Mouse (Mus musculus): ENCODE results near the gene Tmem139. TPM values are rescaled to one million over a fixed set of nuclear protein-coding genes. Genes with fewer than 3 reads are reported as not detected.

Gene Tmem139
- not detected for polyA plus RNA-seq (2017; shearing (Covaris generic))

GRCm38 (mm10) chr6:42261524-42262170 lies at the start of gene Tmem139:
Gene Tmem139 (plus strand): TSS chr6:42261970.

DNA sequence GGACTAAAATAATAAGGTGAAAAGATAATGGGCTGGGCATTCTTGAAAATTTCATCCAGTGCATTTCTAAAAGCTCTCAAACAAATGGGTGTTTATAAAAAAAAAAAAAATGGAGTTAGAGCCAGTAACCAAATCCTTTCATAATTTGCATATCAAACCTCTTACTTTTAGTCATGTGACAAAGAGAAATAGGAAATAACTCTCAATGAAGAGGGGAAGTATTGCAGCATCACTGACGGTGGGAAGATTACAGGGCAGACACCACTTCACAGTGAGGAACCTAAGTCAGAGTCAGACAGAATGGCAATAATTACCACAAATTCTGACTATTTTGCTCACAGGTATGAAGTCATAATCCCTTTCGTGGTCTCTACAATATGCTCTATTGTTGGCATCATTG lies 46.7 kb upstream of the Tmem139 start, which contains the start of gene Tas2r144:
TSS of gene Tas2r144 (plus strand) at position 301 of the 400 bp plus-strand sequence.

DNA sequence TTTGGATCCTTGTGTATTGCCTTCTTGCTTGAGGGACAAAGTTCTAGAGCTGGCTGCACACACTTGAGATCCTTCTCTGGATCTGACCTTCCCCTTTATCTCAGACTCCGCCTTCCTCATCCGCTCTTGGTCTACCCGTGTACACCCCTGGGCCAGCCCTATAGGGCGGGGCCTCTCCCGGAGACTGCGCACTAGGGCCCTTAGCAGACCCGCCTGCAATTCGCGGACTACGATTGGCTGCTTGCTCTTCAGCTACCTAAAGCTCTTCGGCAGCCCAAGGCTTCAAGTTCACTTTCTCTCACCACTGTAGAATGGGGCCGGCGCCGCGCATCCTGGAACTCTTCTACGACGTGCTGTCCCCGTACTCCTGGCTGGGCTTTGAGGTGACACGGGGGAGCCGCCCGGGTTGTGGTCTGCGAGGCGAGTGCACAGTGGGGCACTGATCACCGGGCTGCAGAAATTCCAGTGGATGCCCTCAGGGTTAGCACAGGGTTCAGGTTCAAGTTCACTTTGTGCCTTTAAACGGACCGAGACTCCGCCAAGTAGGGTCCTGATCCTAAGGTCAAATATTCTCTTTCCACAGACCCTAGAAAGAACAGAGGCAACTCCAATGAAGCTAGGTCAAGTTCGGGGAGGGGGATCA lies 15.9 kb upstream of the Tmem139 start, which contains the start of gene Gstk1:
TSS of gene Gstk1 (plus strand) at position 225 of the 643 bp plus-strand sequence.

DNA sequence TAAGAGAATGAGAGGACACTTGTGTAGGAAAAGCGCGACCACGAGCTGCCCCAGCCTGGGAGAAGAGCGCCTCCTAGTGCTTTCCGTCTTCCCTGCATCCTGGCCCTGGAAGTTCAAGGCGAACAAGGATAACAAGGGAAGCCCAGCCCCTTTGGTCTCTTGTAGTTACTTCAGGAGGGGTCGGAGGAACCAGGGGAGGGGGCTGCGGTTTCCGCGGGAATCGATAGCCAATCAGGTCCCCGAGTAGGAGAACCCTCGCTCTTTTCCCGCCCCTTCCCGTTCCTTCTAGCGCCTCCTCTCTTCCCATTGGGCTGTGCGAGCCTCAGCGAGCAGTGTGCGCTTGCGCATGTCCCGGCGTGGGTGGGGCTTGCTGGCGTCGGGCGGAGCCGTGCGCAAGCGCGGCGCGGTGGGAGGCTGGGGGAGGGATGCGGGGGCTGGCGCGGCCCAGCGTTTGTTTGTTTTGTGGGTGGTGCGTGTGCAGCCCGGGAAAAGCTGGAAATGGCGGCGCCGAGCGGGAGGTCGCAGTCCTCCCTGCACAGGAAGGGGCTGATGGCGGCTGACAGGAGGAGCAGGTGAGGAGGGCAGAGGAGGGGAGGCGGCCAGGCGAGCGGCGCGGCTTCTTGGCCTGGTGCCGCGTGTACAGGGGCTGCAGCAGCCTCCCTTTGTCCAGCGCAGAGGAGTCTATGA lies 3.0 kb downstream of the Tmem139 start, which contains the start of gene Casp2:
TSS of gene Casp2 (plus strand) at position 360 of the 687 bp plus-strand sequence.

GRCm38 (mm10) chr6:42286448-42286847 lies 24.7 kb downstream of the Tmem139 start, which contains the start of gene Clcn1:
Gene Clcn1 (plus strand): TSS chr6:42286685.

Other genes with a start within 250 kb of the Tmem139 start
- gene Sva, start 223.6 kb upstream of the Tmem139 start, polyA plus RNA-seq (2017; shearing (Covaris generic)): not detected
- 0.37 TPM for gene Tas2r139, start 121.0 kb upstream of the Tmem139 start, polyA plus RNA-seq (2017; shearing (Covaris generic))
- gene Tas2r144, start 46.6 kb upstream of the Tmem139 start, polyA plus RNA-seq (2017; shearing (Covaris generic)): not detected
- gene Gstk1, start 16.0 kb upstream of the Tmem139 start, polyA plus RNA-seq (2017; shearing (Covaris generic)): 11.6 TPM
- gene Casp2, start 3.0 kb downstream of the Tmem139 start, polyA plus RNA-seq (2017; shearing (Covaris generic)): 75.7 TPM
- gene Clcn1, start 24.7 kb downstream of the Tmem139 start, polyA plus RNA-seq (2017; shearing (Covaris generic)): not detected
- gene Fam131b, start 62.7 kb downstream of the Tmem139 start, polyA plus RNA-seq (2017; shearing (Covaris generic)): not detected
- gene Zyx, start 87.7 kb downstream of the Tmem139 start, polyA plus RNA-seq (2017; shearing (Covaris generic)): 113 TPM
- 0.19 TPM for gene Epha1, start 111.3 kb downstream of the Tmem139 start, polyA plus RNA-seq (2017; shearing (Covaris generic))
- gene Tas2r143, start 138.3 kb downstream of the Tmem139 start, polyA plus RNA-seq (2017; shearing (Covaris generic)): not detected
- gene Tas2r135, start 143.5 kb downstream of the Tmem139 start, polyA plus RNA-seq (2017; shearing (Covaris generic)): not detected
- gene Tas2r126, start 172.6 kb downstream of the Tmem139 start, polyA plus RNA-seq (2017; shearing (Covaris generic)): not detected
- gene Olfr458, start 203.2 kb downstream of the Tmem139 start, polyA plus RNA-seq (2017; shearing (Covaris generic)): not detected
- gene Olfr457, start 214.4 kb downstream of the Tmem139 start, polyA plus RNA-seq (2017; shearing (Covaris generic)): 0.42 TPM
- not detected for gene Olfr456, start 225.2 kb downstream of the Tmem139 start, polyA plus RNA-seq (2017; shearing (Covaris generic))